Mouse (Mus musculus) small intestine, adult 2 months (tissue): ENCODE measurements at regions not wholly inside any gene's neighbourhood (a gene's known extent, or its start where the extent isn't known, plus 50 kb on each side); places are given as distances from the start of the nearest gene placed in this dataset.

Experiments
- CTCF ChIP-seq: fragments of 200-500 bp; IDR thresholded peaks from 2 replicates; pipeline ENCODE4 v1.5.1; 2012; ENCODE audit warnings: low read depth, mild to moderate bottlenecking, control low read depth, inconsistent platforms, low read length, moderate library complexity, mixed read lengths; ENCODE audit not compliant: insufficient replicate concordance, insufficient read length; ENCODE audit errors: extremely low read depth
- POLR2A ChIP-seq: fragments of 200-500 bp; IDR thresholded peaks from 2 replicates; pipeline ENCODE4 v1.6.1; 2012; ENCODE audit warnings: low read depth, mild to moderate bottlenecking, control low read depth, inconsistent platforms, low read length, moderate library complexity

DNA sequence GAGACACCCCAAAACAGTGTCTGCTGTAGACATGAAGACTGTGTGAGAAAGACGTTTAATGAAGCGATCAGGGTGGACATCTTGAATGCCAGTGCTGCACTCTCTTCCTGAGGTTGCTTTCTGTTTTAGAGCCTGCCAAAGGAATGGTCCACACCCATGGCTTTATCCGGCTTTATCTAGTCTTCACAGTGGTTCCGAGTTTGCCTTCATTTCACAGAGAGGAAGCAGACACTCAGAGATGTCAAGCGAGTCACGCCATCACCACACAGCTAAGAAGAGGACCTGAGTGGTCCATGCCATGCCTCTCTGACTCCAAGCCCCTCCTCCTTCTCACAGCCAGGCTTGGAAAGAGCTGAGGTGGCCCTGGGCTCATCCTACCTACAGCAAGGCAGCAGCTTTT is 182.7 kb downstream of the Matn1 start:
- TF ChIP-seq CTCF = no peak
- no peak for TF ChIP-seq POLR2A
